19 mouse cellular contexts compared by ENCODE assay signal in the genomic region with DNA sequence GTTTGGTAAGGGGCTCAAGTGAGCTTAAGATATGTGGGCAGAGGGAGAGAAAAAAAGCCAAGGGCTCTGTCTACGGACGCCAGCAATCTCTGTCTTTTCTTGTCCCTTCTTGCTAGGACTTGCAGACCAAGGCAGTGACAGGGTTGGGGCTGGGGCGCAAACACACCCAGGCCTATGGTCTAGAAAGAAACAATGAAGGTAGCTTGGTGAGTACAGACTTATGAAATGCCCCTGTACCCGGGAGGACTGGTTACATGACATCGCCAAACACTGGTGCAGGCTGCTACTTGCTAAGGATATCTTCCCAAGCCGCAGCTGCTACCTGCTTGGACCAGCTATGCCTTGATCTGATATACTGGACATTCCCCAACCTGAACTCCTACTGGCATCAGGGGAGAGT.
"Had no signal": no experiment of that assay in that cellular context is flagged by ENCODE, and none has a peak within 500 bp of the region (broad histone marks: within the 10 kb centered on the region; RNA-seq: fewer than 3 reads in every experiment).

No protein-coding gene starts in this region.

- H3K4me3 ChIP-seq: kidney, embryonic 15.5 days; left cerebral cortex, adult 2 months; liver, embryonic 13.5 days had no signal

- H3K36me3 ChIP-seq: kidney, embryonic 15.5 days; liver, embryonic 13.5 days had no signal

- DNase-seq: kidney, adult 11 months; kidney, adult 8-10 months; kidney, postnatal 10 days; kidney, postnatal 36 days; layer of hippocampus, postnatal 36 days; liver, embryonic 13.5 days; lung, adult 2 months; lung, postnatal 14 days; lung, postnatal 4 days; midbrain, embryonic 14.5 days; right cerebral cortex, adult 18-20 months; right cerebral cortex, postnatal 14 days; right cerebral cortex, postnatal 4 days; spleen, adult 18-20 months; thymus, adult 18-20 months; thymus, postnatal 36 days had no signal

- H3K4me1 ChIP-seq: kidney, embryonic 15.5 days; liver, embryonic 13.5 days had no signal

- H3K9me3 ChIP-seq: kidney, embryonic 15.5 days; liver, embryonic 13.5 days had no signal

- H3K27ac ChIP-seq: kidney, embryonic 15.5 days; left cerebral cortex, adult 2 months; liver, embryonic 13.5 days had no signal

- H3K9ac ChIP-seq: kidney, embryonic 15.5 days; liver, embryonic 13.5 days had no signal

- H3K27me3 ChIP-seq: kidney, embryonic 15.5 days; liver, embryonic 13.5 days had no signal

- H3K4me2 ChIP-seq: kidney, embryonic 15.5 days; liver, embryonic 13.5 days; midbrain, embryonic 11.5 days had no signal
